Mouse (Mus musculus): ENCODE results near the gene Arsg.

DNA sequence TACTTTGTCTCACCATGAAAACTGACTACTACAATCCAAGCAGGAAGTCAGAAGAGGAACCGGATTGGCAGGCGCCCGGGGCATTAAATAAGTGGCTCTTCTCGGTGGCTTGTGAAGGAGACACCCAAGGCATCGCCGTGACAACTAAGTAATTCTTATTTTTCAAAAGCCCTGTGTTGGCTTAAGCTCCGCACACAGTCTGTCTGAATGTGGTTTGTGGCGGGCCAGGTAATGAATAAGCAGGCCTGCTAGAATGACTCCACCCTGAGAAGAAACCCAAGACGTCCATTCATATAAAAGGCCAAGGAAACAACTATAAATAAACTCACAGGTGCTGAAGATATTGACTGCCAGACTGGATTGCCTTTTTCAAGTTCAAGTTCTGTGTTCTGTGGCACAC lies 142.1 kb downstream of the Arsg start:
- TF ChIP-seq CTCF (IDR thresholded peaks at IDR 0.05; ENCODE audit: insufficient read depth, low read length) (no peak), POLR2A (IDR thresholded peaks at IDR 0.05; ENCODE audit: borderline replicate concordance, extremely low read depth, low read depth, low read length) (no peak)
